Mouse (Mus musculus) c-Kit-negative CD71-positive TER-119-positive erythroid progenitor cells, embryonic 14.5 days (primary cell): ENCODE data around the gene Arhgap10.

Experiments
- DNase-seq: peaks from one replicate; pipeline ENCODE4 v3.0.0-alpha.2; 2013; ENCODE audit warnings: low read depth, low spot score

Arhgap10 gene

DNA sequence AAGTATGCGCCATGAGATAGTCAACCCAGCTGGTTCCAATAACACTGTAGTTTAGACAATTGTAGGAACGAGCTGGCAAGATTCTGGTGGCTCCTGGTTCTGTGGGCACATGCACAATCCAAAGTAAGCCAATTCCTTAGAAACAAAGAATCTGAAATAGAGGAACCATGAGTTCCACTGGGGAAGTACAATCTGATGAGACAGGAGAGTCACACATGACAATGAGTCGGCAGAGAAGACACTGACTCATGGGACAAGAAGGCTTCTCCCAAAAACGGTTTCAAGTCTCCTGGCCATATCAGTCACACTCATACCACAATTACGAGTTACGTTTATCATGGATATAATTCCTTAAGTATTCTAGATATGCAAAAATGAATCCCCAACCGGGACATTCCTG is 75.3 kb downstream of the Arhgap10 start:
- DNase-seq: no peak

- DNase-seq: no peak
Observed at GRCm38 (mm10) chr8:77440913-77441312, 76.8 kb downstream of the Arhgap10 start.

DNA sequence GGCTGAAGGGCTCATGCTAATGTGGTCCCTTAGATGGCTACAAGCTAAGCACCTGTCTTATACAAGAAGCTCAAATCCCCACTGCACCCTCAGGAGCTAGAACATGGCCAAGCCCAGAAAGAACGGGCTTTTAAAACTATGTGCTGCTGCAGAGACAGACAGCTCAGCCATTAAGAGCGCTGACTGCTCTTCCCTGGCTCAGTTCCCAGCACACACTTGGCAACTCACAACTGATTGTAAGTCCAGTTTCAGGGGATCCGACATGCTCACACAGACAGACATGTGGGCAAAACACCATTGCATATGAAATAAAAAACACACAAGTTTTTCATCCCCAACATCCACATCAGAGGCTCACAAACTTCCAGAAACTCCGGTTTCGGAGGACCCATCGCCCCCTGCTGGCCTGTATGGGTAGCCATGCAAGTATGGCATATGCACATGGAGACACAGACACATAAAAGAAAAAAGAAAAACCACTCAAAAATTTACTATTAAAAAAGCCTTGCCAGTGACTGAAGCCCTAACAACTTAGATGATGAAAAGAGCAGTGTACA is 77.4 kb downstream of the Arhgap10 start:
- no peak for DNase-seq

- no peak for DNase-seq
Observed at GRCm38 (mm10) chr8:77439670-77440069, 78.1 kb downstream of the Arhgap10 start.

- no peak for DNase-seq
Observed at GRCm38 (mm10) chr8:77437807-77438493, 79.8 kb downstream of the Arhgap10 start.

DNA sequence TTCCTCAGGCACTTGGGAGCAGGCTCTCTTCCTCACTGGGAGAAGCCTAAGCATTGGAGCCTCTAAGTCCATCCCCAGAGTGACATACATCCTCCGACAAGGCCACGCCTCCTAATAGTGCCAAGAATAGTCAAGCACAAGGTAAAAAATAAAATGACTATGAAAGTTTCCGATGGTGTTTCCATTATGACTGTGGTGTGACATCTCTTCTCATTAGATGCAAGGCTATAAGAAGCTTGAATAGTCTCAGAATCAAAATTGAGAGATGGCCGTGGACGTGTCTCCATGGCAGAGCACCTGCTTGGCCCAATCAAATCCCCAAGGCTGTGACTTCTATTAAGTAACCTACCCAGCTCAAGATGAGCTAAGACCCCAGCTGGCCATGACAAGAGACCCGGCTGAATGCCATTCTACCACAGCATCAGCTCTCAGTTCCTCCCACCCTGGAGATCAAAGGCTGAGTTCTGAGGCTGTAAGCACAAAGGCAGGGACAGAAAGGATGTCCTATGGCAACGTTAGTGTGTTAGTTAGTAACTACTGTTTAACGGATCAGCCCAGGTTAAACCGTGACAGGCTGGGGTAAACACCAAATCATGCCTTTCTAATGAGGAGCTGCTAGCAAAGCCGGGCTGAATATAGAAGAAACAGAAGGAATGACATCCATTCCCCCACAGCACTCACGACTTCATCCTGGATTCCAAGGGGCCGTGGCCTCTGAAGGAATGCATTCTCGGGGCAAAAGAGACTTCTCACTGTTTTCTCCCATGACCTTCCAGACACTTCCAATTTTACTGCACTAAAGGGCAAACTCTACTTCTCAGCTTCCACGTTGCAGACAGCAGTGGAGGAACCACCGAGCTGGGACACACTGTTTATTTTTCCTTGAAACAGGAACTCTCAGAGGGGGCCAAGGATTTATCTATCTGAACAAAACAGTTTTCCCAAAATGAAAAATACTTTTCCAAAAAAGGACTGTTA is 81.5 kb downstream of the Arhgap10 start:
- no peak for DNase-seq

- no peak for DNase-seq
Observed at GRCm38 (mm10) chr8:77433221-77433620, 84.5 kb downstream of the Arhgap10 start.

GRCm38 (mm10) chr8:77432726-77433125 is 85.0 kb downstream of the Arhgap10 start:
- DNase-seq: no peak

GRCm38 (mm10) chr8:77428420-77428819 is 89.3 kb downstream of the Arhgap10 start:
- no peak for DNase-seq

DNA sequence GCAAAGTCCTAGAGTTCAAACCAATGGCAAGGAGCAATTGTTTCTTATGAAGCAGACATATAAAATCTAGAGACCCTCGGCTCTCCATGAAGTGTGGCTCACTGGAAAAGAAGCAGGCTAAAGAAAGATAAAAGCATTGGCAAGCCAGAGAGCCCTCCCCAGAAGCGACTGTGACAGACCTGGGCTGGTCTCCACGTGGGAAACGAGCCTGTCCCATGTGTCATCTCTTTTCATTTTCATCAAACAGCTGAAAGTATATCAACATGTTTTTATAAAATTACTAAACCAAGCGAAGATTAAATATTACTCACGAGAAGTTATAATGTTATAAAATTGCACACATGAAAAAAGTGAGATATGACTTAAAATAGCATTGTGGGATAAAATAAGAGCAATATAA is 89.7 kb downstream of the Arhgap10 start:
- DNase-seq: no peak

- no peak for DNase-seq
Observed at GRCm38 (mm10) chr8:77427438-77427837, 90.3 kb downstream of the Arhgap10 start.

DNA sequence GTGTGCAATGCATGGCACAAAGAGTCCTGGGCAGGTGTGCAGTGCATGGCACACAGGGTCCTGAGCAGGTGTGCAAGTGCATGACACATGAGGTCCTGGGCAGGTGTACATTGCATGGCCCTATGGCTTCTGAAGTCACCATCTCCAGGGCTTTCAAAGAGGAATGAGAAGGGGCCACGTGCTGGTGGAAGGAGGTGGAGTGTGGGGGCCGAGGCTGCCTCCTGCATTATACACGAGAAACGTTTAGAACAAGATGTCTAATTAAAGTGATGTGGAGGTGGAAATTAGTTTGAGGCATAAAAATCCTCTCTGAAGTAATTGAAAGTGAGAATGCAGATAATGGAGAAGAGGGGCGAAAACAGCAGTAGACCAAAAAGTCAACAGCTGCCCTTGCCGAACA is 93.9 kb downstream of the Arhgap10 start:
- no peak for DNase-seq

GRCm38 (mm10) chr8:77422632-77423252 is 95.0 kb downstream of the Arhgap10 start:
- DNase-seq: no peak

GRCm38 (mm10) chr8:77421596-77421995 is 96.2 kb downstream of the Arhgap10 start:
- DNase-seq: no peak

- peak; percentile 24 for DNase-seq
Observed at GRCm38 (mm10) chr8:77419731-77420130, 98.0 kb downstream of the Arhgap10 start.

- DNase-seq: no peak
Observed at GRCm38 (mm10) chr8:77416738-77417137, 101.0 kb downstream of the Arhgap10 start.

DNA sequence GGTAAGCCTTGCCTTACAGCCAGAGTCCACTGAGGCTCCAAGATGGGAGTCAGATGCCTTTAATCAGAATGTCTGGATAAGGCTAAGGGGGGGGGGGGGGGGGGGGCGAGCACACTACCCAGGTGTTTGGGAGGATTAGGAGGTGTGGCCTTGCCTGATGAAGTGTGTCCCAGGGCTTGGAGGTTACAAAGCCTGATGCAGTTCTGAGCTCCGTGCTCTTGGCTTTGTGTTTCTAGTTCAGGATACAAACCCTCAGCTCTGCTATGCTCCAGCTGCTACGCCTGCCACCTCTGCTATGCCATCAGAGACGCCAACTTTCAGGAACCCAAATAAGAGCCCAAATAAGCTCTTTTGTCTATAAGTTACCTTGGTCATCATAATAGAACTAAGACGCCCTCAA is 101.7 kb downstream of the Arhgap10 start:
- DNase-seq: no peak

DNA sequence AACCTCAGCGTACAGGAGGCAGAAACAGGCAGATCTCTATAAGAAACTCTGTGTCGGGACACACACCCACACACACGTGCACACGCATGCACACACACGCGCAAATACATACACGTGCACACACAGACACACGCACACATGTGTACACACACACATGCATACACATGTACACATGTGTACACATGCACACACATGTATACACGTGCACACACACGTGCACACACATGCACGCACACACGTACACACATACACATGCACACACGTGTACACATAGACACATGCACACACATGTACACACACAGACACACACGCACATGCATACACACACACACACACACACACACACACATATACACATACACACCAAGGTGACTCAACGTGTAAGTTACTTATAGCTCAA is 106.5 kb downstream of the Arhgap10 start:
- no peak for DNase-seq

DNA sequence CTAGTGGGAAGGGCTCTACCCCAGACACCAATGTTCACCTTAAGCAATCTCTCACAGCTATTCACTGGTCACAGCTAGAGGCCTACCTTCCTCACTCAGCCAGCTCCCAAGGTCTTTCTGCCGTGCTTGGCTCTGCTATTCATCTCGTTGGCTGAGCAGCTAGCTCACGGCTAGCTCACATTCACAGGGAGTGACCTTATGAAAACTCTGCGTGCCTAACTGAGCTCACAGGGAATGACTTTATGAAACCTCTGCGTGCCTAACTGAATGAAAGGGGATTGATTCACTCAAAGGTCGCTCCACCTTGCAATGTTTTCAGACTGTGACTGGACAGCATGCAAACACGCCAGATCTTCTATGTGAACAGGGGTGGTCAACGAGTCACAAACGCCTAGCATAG is 107.4 kb downstream of the Arhgap10 start:
- DNase-seq: no peak

DNA sequence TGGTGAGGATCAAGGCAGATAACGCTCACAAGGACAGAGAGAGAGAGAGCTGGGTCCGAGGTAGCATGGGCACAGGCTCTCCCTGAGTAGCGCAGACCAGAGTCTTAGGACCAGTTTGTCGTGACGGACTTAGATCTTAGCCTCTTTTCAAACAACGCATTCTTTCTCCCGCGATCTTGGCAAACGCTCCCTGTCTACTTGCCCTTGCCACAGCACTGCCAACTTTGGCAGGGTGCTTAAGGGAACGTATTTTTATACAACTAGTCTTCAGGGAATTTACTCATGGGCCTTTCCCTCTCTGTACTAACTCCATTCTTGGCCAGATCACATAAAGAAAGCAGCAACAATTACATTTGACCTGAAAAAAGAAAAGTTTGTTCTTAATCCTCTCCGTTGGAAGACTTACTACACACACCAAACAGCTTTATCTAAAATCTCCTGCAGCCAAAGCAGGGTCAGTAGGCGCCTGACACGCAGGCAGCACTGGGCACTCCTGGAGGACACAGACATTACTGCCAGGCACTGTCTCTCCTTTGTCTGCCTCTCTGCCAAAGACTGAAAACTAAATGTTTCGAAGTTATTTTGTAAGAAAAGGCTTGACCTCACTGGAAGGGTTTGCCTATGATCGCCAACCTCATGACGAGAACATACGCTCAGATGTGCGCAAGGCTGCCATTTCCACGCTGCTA is 109.1 kb downstream of the Arhgap10 start:
- no peak for DNase-seq

DNA sequence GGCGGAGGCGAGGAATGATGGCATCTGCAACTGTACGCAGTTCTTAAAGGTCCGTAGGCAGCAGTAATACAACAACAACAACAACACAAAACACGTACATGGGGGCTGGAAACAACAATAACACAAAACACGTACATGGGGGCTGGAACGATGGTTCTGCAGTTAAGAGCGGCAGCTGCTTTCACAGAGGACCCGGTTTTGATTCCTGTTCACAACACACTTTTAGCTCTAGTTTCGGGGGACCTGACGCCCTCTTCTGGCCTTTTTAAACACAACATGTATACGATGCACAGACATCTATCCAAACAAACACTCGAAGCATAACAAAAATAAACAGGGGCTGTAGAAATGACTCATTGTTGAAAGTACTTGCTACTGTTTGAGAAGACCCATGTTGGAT is 110.9 kb downstream of the Arhgap10 start:
- DNase-seq: no peak
